Mouse (Mus musculus): ENCODE data around the gene Porcn. TPM values are rescaled to one million over a fixed set of nuclear protein-coding genes. Genes with fewer than 3 reads are reported as not detected.

Gene Porcn
- polyA plus RNA-seq, 1 experiment from 2014 or later = 20.4 TPM

- no peaks in the 10 kb centered on the region for H3K27me3 ChIP-seq (ENCODE audit: control insufficient read depth, insufficient read depth, low read length)
- H3K4me3 ChIP-seq (ENCODE audit: low read depth, low read length) = no peak overlapping the region
- no peaks in the 10 kb centered on the region for H3K9me3 ChIP-seq (ENCODE audit: control insufficient read depth, low read length)
- no peak overlapping the region for H3K27ac ChIP-seq (ENCODE audit: low read depth, low read length)
- WGBS = 90% methylated on average over 4 of the region's 4 CpGs
- ATAC-seq (ENCODE audit: low FRiP score) = no peak
- no peaks in the 10 kb centered on the region for H3K36me3 ChIP-seq (ENCODE audit: control insufficient read depth, insufficient read depth, low read length)
- no peak for DNase-seq (ENCODE audit: low spot score)
- no peaks in the 10 kb centered on the region for H3K4me1 ChIP-seq (replicated peaks; ENCODE audit: control insufficient read depth, insufficient read depth, low read length)
- H3K4me2 ChIP-seq (replicated peaks; ENCODE audit: low read depth, low read length) = no peak overlapping the region
- H3K9ac ChIP-seq (ENCODE audit: low read depth, low read length) = no peak overlapping the region
Observed at GRCm38 (mm10) chrX:8164471-8164870, 41.9 kb downstream of the Porcn start.

- no peak overlapping the region for H3K27ac ChIP-seq (ENCODE audit: low read depth, low read length)
- H3K36me3 ChIP-seq (ENCODE audit: control insufficient read depth, insufficient read depth, low read length) = no peaks in the 10 kb centered on the region
- no peak overlapping the region for H3K4me2 ChIP-seq (replicated peaks; ENCODE audit: low read depth, low read length)
- no peaks in the 10 kb centered on the region for H3K9me3 ChIP-seq (ENCODE audit: control insufficient read depth, low read length)
- H3K4me1 ChIP-seq (replicated peaks; ENCODE audit: control insufficient read depth, insufficient read depth, low read length) = no peaks in the 10 kb centered on the region
- DNase-seq (ENCODE audit: low spot score) (no peak), ATAC-seq (ENCODE audit: low FRiP score) (no peak)
- no peak overlapping the region for H3K4me3 ChIP-seq (ENCODE audit: low read depth, low read length)
- no peak overlapping the region for H3K9ac ChIP-seq (ENCODE audit: low read depth, low read length)
- H3K27me3 ChIP-seq (ENCODE audit: control insufficient read depth, insufficient read depth, low read length) = no peaks in the 10 kb centered on the region
- WGBS = 90% methylated on average over 5 of the region's 5 CpGs
Observed at GRCm38 (mm10) chrX:8163076-8163475, 43.2 kb downstream of the Porcn start.

- Histone ChIP-seq H3K27ac (ENCODE audit: low read depth, low read length) (peak within 1 kb of the TSS; percentile 88), H3K4me2 (replicated peaks; ENCODE audit: low read depth, low read length) (peak within 1 kb of the TSS; percentile 72), H3K9ac (ENCODE audit: low read depth, low read length) (peak within 1 kb of the TSS; percentile 83), H3K36me3 (ENCODE audit: control insufficient read depth, insufficient read depth, low read length) (no peaks in the 10 kb centered on the region), H3K4me3 (ENCODE audit: low read depth, low read length) (peak within 1 kb of the TSS; percentile 57), H3K27me3 (ENCODE audit: control insufficient read depth, insufficient read depth, low read length) (no peaks in the 10 kb centered on the region), H3K4me1 (replicated peaks; ENCODE audit: control insufficient read depth, insufficient read depth, low read length) (peaks cover 4% of the 10 kb centered on the region; the same call in 1 of the 2 replicates), H3K9me3 (ENCODE audit: control insufficient read depth, low read length) (no peaks in the 10 kb centered on the region)
- WGBS = 12% methylated on average over 56 of the region's 65 CpGs
- DNase-seq (ENCODE audit: low spot score) (peak; percentile 83), ATAC-seq (ENCODE audit: low FRiP score) (peak; percentile 97)
Observed at GRCm38 (mm10) chrX:8145153-8145991, 61.0 kb downstream of the Porcn start, which contains the start of gene Rbm3. Gene Rbm3, minus strand, starts transcription at chrX:8145880.

Other genes with a start within 250 kb of the Porcn start
- 3.9 and 4.9 TPM in 2 replicates for gene Gata1, start 228.5 kb downstream of the Porcn start, polyA plus RNA-seq (2014; fragmentation: Nextera tagmentation; extraction: Ambion mirVana)
- not detected in 2 replicates for gene Glod5, start 188.0 kb downstream of the Porcn start, polyA plus RNA-seq (2014; fragmentation: Nextera tagmentation; extraction: Ambion mirVana)
- 59.8 and 68.7 TPM in 2 replicates for gene Suv39h1, start 131.8 kb downstream of the Porcn start, polyA plus RNA-seq (2014; fragmentation: Nextera tagmentation; extraction: Ambion mirVana)
- 0.49 and 0.91 TPM in 2 replicates for gene Was, start 116.0 kb downstream of the Porcn start, polyA plus RNA-seq (2014; fragmentation: Nextera tagmentation; extraction: Ambion mirVana)
- 25.6 and 30.8 TPM in 2 replicates for gene Wdr13, start 73.6 kb downstream of the Porcn start, polyA plus RNA-seq (2014; fragmentation: Nextera tagmentation; extraction: Ambion mirVana)
- 450 and 452 TPM in 2 replicates for gene Rbm3, start 60.6 kb downstream of the Porcn start, polyA plus RNA-seq (2014; fragmentation: Nextera tagmentation; extraction: Ambion mirVana)
- 10.5 and 13.2 TPM in 2 replicates for gene Tbc1d25, start 30.3 kb downstream of the Porcn start, polyA plus RNA-seq (2014; fragmentation: Nextera tagmentation; extraction: Ambion mirVana)
- 38.1 and 39.3 TPM in 2 replicates for gene Ebp, start 13.0 kb downstream of the Porcn start, polyA plus RNA-seq (2014; fragmentation: Nextera tagmentation; extraction: Ambion mirVana)
- gene Ftsj1, start 45.9 kb upstream of the Porcn start, polyA plus RNA-seq (2014; fragmentation: Nextera tagmentation; extraction: Ambion mirVana) = 42.8 and 43.3 TPM in 2 replicates
- 5.5 and 5.7 TPM in 2 replicates for gene Slc38a5, start 64.6 kb upstream of the Porcn start, polyA plus RNA-seq (2014; fragmentation: Nextera tagmentation; extraction: Ambion mirVana)
- gene Ssxb10, start 120.9 kb upstream of the Porcn start, polyA plus RNA-seq (2014; fragmentation: Nextera tagmentation; extraction: Ambion mirVana) = not detected in 2 replicates
- gene Ssxb9, start 160.5 kb upstream of the Porcn start, polyA plus RNA-seq (2014; fragmentation: Nextera tagmentation; extraction: Ambion mirVana) = not detected in 2 replicates
- not detected in 2 replicates for gene Ssxb1, start 206.8 kb upstream of the Porcn start, polyA plus RNA-seq (2014; fragmentation: Nextera tagmentation; extraction: Ambion mirVana)